Mouse (Mus musculus) brain, adult 2 months (tissue): ENCODE measurements around the gene Pip4k2a.
"Not testable (repeated sequence)": the region's sequence is repeated elsewhere in the genome, so short reads cannot be mapped to it uniquely, and the experiment has no call there.

Experiments
- DNase-seq: peaks from one replicate; pipeline ENCODE4 v3.0.0; 2011; ENCODE audit warnings: low read depth, low spot score

Pip4k2a gene

GRCm38 (mm10) chr2:18897742-18898256, 100.1 kb downstream of the Pip4k2a start:
- peak; percentile 45 for DNase-seq

DNA sequence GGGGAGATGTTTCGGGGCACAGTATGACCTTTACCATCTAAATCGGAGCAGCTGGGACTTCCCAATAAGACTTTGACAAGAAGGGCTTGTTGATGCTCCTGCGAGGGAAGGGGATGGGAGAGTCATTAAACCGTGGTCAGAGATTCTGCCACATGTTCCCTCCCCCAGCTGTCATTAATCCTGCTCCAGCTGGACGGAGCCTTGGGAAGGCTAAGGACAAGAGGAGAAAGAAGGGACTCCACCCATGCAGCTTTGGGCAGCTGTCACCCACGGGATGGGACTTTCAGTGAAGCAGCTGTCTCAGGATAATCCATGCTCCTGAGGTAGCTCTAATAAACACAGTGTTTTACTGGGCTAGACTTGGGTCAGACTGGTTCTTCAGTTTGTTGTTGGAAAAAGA, 101.9 kb downstream of the Pip4k2a start:
- DNase-seq: no peak

GRCm38 (mm10) chr2:18893336-18893735, 104.6 kb downstream of the Pip4k2a start:
- DNase-seq: not testable (repeated sequence)

DNA sequence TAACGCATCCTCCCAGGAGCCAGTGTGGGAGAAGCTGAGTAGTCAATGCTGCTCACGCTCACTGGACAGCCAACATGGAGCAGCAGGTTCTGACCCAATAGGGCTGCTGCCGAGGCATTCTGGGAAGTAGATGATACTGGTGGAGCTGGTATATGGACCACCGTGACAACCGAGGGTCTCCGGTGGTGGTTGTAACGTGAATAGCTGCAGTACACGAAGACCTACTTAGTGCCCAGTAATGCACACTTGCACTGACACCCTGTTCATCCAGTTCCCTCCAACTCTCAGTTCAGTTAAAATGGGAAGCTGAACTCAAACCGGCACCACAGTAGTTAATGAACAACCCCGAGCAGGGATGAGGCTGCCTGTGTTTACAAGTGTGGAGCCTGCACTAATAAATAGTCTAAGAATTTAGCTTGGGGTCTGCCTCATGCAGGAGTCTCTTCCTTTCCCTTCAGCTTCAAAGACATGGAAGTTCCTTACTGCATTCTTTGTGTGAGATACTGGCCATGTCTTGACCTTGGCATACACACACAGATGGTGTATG, 105.9 kb downstream of the Pip4k2a start:
- DNase-seq: no peak

- peak; percentile 40 for DNase-seq
These were observed 107.5 kb downstream of the Pip4k2a start for GRCm38 (mm10) chr2:18890227-18891001.

DNA sequence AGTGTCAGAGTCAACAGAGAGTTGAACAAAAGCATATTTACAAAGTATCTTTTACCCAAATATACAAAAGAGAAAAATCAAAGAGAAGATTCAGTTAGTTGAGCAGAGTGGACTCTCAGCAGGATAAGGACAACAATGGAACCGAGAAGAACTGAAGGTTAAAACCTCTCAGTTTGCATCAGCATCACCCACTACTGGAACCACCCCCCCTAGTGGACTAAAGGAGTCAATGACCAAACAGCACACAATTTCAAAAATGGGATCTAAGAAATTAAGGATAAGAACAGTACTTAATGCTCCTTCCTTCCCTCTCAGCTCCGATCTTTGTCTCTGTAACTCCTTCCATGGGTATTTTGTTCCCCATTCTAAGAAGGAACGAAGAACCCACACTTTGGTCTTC, 113.6 kb downstream of the Pip4k2a start:
- DNase-seq: no peak

- peak; percentile 86 for DNase-seq
These were observed 123.3 kb downstream of the Pip4k2a start for GRCm38 (mm10) chr2:18874626-18875025.

DNA sequence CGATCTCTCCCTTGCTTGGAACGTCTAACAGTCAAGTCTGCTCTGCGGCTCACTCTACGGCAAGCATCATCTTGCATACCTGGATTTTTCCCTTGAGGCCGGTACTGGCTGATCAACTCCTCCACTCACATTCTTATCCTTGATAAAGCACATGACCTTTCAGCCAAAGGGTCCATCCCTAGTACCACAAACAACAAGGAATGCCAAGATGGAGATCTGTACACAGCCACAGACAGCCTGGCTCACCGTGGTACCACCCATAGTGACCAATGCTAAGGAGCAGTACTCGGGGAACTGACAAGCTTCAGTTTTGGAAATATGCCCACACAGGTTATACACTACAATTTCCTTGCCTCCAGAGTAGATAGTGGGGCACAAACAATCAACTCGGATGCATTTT, 123.9 kb downstream of the Pip4k2a start:
- DNase-seq: no peak

- DNase-seq: no peak
These were observed 124.5 kb downstream of the Pip4k2a start for GRCm38 (mm10) chr2:18873440-18873839.

DNA sequence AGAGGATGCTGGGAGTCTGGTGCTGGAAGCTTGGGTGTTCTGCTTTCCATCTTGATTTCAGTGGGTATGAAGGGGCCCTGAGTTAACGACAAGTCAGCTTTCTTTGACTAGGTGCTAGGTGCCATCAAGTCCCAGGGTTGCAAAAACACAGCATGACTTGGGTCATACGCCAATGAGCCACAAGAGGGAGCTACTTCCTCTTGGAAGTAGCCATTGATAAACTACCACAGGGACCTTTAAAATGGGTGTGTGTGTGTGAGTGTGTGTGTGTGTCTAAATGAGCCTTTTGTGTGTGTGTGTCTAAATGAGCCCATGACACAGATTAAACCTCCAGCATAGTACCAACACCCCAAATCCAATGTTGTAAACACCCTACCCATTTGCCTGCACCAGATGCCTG, 125.1 kb downstream of the Pip4k2a start:
- DNase-seq: peak; percentile 94

GRCm38 (mm10) chr2:18871087-18871486, 126.8 kb downstream of the Pip4k2a start:
- DNase-seq: no peak

DNA sequence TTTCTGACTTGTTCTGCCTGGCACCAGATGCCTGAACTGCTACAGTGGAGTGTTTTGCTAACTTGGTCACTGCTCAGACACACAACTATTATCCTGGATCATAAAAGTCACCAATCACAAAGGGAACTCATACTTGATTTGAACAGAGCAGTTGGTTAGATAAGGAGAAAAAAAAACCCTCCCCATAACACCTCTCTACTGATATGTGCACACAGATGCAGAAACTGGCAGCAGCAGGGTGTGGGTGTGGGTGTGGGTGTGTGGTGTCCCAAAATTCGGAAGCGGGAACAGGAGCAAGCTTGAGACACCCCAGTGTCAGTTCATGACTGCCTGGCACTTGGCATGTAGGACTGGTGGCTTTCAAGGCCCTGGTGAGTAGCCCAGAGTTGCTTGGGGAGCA, 130.9 kb downstream of the Pip4k2a start:
- DNase-seq: peak; percentile 34

GRCm38 (mm10) chr2:18864719-18865118, 133.2 kb downstream of the Pip4k2a start:
- no peak for DNase-seq

DNA sequence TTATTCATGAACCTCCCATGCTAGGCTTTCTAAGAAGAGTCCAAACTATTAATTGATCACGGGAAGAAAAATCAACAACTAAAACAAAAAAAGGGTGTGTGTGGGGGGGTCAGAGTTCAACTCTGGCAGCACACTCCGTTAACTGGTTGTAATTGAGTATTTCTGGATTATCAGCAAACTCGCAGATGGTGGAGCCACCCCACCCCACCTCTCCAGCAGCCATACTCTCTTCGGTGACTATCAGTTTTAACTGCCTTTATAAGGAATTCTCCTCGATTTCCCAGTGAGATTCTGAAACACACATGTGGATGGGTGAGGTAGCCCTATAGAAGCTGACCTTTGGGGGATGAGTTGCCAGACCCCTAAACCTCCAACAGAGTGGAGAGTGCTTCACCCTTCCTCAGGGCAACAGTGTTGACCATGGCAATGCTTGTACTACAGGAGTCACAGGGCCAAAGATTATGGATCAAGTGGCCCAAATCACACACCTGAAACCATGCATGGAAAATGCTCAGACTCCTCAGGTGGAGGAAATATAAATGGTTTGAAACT, 136.2 kb downstream of the Pip4k2a start:
- DNase-seq: no peak

GRCm38 (mm10) chr2:18860686-18861085, 137.2 kb downstream of the Pip4k2a start:
- DNase-seq: peak; percentile 52

DNA sequence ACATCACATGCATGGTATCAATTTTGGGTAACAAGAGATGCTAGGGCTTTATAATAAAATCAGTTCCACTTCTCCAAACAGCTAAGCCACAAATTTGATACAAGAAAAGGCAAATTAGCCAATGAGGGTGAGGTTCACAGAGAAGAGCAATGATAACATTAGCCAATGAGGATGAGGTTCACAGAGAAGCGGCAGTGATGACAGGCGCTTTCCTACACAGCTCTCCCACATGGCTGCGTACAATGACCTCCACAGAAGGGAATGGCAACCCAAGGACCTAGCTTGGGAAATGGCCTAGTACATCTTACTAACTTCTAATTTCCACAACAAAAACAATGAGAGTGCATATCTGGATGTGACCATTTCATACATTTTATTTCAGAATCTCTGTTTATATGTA, 140.0 kb downstream of the Pip4k2a start:
- no peak for DNase-seq

DNA sequence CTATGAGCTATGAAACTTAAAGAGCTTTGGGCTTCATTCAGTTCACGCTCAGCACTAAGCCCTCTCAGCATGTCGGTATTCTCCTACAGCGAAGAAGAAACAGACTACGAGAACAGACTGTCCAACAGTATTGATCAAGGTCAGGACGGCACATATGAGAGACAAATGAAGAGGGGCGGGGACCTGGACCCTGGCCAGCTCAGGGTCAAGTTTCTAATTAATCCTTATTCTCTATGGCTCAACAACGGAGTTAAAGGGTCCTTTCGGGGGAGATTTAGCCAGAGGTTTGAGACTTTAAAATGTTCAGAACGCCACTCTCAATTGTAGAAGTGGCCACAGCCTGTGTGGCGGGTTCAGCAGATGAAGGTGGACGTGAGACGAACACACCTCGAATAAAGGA, 141.5 kb downstream of the Pip4k2a start:
- no peak for DNase-seq

DNA sequence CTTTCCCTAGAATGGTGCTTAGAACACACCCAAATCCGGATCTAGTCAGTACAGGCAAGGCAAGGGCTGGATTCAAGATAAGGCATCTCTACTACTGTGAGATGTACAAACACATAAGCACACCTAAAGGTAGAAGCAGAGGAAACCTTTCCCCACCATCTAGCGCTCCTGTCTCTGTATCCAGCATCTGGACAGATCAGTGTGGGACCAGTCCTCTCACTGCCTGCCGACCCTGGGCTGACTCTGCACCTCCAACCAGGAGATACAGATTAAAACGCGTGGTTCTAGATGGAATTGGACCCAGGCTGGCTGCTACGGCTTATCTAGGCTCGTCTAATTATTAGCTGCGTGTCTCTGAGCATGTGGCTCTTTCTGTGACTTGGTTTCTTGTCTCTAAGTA, 142.7 kb downstream of the Pip4k2a start:
- DNase-seq: no peak

DNA sequence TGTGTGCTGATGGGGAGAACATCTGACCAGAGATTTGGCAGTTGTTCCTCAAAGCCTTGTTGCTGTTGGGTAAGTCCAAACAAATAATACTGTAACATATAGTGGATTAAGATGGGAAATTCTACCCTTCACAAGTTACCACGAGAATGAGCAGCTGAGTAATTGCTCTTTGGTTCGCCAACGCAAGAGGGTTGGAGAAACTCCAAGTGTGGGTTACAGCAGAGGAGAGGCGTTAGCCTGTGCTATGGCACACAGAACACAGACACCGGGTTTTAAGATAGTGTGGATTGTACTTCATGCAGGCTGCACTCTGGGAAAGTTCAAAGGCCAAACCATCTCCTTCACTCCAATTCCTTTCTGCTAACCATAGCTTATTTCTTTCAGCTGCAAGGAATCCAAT, 144.6 kb downstream of the Pip4k2a start:
- peak; percentile 83 for DNase-seq

DNA sequence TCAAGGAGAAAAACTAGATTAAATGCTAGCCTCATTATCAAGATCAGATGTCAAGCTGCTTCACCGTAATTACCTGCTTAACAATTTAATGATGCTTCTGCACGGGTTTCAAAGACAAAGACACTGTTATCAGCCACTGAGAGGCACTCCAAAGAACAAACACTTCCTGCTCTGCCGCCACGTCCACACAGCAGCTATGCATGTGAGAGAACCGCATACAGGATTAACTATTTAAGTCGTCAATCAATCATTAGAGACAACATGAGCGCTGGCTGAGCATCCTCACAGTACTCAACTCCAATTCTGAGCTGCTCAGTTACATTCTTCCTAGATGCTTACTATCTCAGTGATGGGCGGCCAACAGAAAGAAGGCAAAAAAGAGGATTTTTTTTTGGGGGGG, 147.3 kb downstream of the Pip4k2a start:
- no peak for DNase-seq

DNA sequence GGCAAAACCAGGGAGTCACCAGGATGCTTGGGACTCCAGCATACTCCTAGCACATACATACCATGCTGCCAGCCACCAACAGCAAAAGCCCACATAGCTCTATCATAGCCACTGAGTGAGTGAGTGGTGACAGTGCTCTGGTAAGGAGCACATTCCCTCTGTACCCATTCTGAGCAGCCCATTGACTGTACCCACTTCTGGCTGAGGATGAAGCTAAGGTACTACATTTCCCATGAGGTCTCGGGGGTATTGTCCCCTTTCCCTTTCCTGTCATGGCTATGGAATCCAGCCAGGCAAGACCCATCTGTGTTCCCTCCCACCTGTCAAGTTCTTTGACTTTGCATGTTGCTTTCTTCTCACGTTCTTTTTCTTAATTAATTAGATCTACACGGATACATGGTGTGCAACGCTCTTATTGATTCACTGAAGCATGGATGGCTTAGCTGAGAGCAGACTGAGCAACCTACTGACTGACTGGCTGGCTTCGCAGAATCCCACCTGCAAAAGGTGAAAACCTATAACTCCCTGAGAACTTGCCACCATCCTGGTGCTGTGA, 149.8 kb downstream of the Pip4k2a start:
- no peak for DNase-seq

DNA sequence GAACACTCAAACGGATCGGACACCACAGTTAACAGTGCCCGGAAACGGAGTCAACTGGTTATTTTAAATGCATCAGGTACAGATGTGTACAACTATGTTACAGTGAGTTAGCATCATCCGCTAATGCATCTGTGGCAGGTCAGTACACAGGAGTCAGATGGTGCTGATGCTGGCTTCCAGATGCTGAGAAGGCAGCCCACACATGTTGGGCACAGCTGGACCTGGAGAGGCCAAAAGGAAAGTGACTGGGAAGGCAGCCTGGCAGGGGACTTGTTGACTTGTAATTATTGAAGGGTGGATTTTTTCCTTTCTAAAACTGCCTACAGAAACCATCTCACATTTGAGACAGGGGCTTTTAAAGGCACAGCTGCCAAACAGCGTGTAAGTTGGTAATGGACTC, 155.4 kb downstream of the Pip4k2a start:
- no peak for DNase-seq

DNA sequence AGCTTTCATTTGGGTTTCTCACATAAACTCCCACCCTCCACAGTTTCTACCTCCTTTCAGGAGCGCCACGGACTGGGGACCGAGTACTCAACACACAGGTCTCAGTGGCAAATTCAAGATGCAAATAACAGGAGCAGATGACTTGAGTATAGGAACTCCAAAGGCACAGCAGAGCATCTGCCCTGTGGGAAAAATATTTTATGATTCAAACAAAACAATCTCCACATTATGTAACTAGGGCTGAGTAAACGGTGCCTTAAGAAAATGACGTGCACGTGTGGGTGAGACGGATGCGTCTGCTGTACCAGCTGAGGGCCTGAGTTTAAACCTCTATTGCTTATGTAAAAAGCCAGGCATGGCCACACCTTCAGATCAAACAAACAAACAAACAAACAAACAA, 156.9 kb downstream of the Pip4k2a start:
- peak; percentile 77 for DNase-seq
